Mouse (Mus musculus) ovary, postnatal 10 days (tissue): Measurements from ENCODE around the gene Olfr1342.

Experiments used
- DNase-seq: peaks from one replicate; pipeline ENCODE4 v3.0.0; 2022; ENCODE audit warnings: low spot score

Olfr1342 gene

DNA sequence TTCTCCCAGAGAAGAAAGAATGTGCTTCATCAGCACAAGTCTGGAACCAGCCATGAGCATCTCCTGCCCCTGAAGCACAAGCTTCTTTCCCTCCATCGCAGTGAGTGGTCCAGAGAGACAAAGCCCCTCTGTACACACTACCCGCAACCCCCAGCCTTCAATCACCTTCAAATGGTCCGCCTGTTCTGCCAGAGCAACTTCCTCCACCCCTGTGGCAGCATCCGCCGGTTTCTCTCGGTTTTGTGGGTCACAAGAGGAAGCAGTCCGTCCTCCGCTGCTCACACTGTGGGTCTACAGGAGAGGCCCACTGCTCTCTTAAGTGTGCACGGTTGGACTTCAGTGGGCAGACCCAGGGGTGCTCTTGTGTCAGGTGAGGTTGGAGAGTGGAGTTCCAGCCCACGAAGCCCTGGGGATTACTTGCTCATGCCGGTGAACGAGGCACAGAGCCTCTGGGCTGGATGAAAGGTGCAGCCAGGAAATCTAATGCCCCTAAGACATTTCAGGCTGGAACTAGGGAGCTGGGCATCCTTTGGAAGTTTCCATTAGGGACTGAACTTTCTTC, at the start of gene Olfr1342:
Gene Olfr1342 (minus strand): TSS at position 345 of the 562 bp plus-strand sequence.
- no peak for DNase-seq

DNA sequence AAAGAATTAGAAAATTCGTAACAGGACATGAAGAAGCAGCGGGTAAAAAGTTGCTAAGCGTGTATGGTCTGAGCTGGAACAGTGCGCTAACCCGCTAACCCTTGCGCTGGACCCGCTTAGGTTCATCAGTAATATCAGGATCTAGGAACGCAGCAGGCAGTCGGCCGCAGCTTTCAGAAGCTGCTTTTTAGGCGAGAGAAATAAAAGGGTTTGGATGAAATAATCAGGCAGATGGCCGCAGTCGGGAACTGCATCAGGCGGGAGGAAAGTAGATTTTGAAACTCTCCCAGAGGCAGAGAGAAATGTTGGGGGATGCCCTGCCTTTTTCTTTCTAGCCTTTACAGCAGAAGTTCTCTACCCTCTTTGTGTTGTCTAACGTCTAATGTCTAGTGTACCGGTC, 49.3 kb upstream of the Olfr1342 start:
- no peak for DNase-seq

DNA sequence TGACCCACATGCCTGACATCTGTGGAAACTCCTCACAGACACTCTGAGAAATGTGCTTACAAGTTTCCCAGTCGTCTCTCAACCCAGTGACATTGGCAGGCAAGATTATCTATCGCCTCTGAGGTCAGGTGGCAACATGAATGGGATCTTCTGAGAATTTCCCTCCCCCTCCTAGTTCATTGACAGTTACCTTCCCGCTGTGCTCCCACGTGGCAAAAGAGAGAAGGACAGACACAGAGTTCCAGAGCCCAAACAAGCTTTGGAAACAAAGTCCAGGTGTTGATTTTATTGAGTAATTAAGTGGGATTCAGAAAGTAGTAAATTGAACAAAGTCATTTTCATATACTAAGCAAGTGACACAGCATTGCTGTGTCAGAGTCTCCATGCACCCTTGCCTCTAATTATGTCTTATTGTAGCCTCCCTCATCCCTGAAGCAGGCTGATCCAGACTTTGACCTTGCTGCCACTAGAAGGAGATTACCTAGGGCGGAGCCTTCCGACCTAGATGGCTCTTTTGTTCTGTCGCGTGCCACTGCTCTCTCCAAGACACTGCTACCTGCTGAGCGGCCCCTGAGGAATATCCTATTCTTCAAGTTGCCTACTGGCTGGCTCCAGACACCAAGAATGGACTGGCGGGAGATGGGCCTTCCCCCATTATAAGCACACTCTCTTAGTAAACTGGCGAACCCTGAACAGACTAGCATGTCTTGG, 48.6 kb upstream of the Olfr1342 start:
- no peak for DNase-seq

DNA sequence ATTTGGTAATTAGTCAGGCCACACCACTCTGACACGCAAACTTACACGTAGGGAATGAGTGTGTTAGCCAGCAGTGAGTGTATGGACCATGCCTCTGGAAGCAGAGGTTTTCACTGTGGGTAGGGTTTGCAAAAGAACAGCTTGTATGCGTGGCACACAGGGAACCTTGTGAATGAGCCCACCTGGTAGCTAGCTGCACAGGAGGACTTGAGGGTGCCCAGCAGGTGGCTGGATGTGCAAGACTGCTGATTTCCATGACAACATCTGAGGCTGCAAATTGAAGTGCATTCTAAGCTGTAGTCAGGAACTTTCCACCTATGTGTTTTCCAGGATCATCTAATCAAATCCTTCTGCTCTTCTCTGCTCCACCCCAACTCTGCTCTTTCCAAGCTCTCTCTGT, 47.0 kb upstream of the Olfr1342 start:
- DNase-seq = no peak

DNA sequence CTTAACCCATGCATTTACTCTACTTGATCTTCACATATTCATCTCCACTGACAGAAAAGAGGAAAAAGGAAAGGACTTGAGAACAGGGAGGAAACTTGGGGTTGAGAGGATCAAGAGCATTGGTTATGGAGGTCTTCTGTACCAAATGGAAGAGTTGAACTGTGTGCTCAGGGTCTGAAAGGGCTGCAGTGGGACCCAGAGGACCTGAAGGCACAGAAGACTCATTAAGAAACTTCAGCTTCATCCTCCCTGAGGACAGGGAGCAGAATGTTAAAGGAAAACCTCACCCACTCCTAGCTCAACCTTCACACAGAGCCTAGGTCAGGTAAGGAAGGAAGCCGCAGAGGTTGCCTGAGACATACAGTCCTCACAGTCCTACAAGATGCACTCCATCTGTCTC, 39.3 kb upstream of the Olfr1342 start, which contains the start of gene Olfr1339:
Gene Olfr1339 (plus strand): TSS at position 301 of the 400 bp plus-strand sequence.
- no peak for DNase-seq

DNA sequence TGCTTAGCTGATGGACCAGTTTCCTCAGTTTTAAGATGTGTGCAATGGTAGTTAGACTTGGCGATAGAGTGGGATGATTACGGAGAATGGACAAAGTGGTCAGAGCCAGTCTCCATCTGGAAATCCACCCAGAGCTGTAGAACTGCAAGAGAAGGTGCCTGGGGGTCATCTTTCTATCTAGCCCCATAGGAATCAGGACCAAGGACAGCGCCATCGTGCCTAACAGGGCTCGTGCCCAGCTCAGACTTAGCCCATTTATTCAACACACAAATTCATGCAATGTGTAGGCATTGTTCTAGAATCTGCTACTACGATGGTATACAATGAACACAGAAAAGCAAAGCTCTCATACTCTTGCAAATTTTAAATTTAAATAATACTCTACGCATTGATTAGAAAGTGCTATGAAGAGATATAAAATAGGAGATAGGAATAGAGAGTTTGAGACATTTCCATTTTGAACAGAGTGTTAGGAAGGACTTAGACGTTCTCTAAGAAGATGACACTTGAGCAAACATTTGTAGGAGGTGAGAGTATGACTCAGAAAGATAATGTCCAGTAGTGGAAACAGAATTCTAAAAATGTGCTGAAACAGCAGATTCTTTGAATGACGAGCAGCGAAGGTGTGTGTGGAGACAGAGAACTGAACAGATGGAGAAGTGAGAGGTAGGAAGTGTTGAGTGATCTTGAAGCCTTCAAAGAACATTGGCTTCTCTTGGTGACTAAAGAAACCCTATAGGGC, 29.4 kb upstream of the Olfr1342 start:
- no peak for DNase-seq

DNA sequence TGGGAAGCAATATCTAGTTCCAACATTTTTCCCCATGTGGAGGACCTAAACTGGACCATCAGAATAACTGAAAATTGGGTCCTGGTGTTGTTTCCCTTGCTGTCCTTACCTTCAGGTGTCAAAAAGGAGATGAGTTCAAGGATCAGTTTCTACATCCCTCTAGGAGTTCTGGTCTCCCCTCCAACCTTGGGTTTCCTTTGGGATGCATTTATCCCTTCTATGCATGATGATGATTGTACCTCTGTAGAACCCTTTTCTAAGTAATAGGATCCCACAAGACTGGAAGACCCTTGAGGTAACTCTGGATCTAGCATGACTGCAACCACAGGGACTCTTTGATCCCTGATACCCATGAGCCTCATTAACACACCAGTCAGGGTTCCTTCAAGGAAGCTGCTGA, 27.3 kb upstream of the Olfr1342 start, which contains the start of gene Olfr1340:
Gene Olfr1340 (plus strand): TSS at position 301 of the 400 bp plus-strand sequence.
- no peak for DNase-seq

DNA sequence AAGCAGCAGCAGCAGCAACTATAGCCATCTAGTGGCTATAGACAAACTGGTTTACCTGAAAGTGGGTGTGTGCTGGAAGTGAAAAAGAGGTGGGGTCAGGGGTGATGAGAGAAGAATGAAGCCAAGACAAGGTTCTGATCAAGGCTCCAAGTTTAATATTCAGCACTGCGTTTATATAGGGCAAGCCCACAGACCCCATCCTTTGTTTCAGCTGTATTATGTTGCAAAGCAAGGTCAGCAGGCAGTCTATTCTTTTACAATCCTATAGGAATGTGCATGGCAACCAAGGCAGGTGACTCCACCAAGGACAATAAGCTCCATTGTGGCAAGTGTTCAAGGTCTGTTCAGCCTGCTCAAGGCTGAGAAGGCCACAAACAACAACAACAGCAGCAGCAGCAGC, 19.1 kb upstream of the Olfr1342 start:
- DNase-seq = no peak

DNA sequence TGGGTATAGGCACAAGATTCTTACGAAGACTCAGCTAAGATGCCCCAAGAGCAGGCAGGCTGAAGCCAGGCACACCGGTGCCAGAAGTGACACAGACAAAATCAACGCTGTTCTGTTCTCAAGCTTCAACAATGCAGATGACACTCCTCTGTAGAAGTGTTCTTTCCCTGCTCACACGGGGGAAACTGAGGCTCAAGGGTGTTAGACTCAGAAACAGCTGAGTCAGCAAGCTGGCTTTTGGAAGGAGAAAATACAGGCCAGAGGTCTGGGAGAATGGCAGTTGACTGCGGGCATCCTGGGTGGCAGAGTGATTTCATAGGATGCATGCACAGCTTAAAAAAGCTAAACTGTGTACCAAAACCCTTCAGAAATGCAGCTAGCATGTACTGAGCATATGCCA, 15.5 kb upstream of the Olfr1342 start:
- no peak for DNase-seq

DNA sequence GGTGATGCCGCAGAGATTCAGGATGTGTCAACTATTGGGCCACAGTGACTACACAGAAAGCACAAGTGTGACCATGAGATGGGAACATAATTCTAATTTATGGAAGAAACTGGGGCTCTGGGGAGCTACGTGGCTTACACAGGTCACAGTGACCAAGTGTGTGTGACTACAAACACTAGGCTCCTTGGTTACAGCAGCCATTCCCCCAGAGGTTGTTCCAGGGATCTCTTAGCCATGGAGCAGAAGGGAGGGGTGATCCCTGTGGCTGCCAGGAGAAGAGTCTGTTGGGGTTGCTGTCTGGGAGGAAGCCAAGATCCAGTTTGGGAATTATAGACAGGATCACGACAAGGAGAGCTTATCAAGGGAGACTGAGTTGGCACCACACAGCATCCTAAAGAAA, 10.7 kb upstream of the Olfr1342 start, which contains the start of gene Olfr1341:
Gene Olfr1341 (plus strand): TSS at position 301 of the 400 bp plus-strand sequence.
- DNase-seq = no peak

DNA sequence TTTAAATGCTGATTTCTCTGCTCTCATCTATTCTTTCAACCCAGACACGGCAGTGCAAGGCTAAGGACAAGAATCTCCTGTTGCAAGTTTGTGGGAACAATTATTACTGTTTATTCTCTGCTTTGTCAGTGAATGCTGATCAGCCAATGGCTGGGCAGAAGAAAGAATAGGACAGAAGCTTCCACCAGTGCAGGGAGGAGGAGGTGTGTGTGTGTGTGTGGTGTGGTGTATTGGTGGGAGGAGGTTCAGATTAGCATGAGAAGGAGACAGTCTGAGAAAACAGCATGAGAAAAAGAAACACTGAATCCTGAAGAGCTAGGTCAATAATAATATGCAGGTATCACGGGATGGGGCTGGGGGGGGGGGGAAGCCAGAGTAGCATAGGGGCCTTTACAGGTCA, 1.3 kb upstream of the Olfr1342 start:
- no peak for DNase-seq

DNA sequence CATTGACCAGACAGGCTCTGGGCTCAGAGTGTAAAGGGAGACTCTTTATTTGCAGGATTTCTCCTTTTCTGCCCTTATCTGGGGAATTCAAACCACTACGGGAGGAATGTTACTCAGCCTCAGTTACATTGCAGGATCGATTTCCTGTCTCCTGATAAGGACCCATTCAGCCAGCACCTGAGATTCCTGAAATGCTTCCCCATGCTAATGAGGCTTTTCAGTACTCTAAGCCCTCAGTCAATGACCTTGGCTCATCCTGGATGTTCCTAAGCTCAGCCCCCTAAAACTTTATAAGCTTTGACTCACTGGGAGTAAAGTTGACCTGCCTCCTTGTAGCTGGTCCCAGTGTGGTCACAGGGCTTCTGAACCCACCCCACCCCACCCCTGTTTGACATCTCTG, 5.5 kb downstream of the Olfr1342 start:
- no peak for DNase-seq

DNA sequence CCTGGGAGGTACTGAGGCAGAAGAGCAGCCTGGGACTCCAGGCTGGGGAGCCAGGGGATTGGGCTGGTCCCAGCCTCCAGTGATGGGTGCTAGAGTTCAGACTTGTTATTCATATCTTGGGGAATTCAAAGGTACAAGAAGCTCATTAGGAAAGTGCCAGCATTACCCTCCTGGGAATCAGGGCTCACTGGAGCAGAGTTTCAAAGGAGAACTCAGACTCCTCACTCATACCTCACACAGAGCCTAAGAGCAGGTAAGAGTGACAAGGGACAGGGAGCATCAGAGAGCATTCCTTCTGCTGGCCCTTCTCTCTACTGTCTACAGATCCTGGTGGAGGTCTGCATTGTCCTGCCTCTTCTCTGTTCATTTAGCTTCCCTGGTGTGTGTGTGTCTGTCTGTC, 33.9 kb downstream of the Olfr1342 start, which contains the start of gene Olfr62:
Gene Olfr62 (plus strand): TSS at position 301 of the 400 bp plus-strand sequence.
- DNase-seq = no peak

DNA sequence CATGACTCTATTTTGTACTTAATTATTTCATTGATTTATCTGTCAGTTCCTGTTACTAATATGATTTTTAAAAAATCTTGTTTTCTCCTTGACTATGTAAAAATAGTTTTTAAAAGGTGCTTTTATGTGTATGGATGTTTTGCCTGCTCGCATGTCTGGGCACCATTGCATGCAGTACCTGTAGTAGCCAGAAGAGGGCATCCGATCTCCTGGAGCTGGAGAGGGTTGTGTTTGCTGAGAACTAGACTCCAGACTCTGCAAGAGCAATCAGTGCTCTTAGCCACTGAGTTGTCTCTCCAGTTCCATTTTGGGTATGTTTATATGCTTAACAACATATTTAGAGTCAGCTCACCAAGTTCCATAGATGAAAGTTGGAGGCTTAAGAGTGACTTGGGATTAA, 47.3 kb downstream of the Olfr1342 start:
- DNase-seq = no peak

DNA sequence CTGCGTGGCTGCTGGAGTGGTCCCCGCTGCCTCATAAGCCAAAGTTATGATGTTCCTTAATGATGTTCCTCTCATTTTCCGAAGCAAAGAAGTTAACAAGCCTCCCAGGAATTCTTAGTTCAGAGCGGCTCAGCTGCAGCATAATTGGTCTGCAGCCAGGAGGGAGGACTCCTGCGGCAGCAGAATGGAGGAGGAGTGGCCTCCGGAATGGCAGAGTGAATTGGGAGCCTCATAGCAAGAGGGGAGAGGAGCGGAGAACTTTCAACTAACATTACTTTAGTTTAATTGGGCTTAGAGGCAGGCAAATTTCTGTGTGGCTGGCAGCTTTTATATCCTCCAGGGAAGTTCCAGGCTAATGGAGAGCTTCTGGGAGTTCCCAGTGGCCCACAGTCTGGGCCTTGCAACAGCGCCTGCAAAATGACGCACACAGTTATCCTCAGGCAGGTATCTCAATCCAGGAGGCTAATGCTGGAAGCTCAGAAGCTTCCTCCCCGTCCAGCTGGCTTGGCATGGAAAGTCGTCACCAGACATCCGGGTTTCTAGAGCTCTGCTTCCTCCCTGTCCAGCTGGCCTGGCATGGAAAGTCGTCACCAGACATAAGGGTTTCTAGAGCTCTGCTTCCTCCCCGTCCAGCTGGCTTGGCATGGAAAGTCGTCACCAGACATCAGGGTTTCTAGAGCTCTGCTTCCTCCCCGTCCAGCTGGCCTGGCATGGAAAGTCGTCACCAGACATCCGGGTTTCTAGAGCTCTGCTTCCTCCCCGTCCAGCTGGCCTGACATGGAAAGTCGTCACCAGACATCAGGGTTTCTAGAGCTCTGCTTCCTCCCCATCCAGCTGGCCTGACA, 50.0 kb downstream of the Olfr1342 start:
- no peak for DNase-seq
